Comparison of ENCODE assay signal across 8 mouse cellular contexts in genomic region chr19:18673116-18673515, GRCm38 (mm10). TPM values are rescaled to one million over a fixed set of nuclear protein-coding genes. Genes with fewer than 3 reads are reported as not detected.
A peak's percentile ranks its signal among the peaks of the same experiment; 100 is the strongest.
DNase-seq lines count a peak whose midpoint lies in the region; ATAC-seq and TF ChIP-seq lines count a peak whose summit lies in the region.

No protein-coding gene starts in this region.

- no peaks in the 10 kb centered on the region for H3K27me3 ChIP-seq in heart, embryonic 12.5 days (replicated peaks)
- no peaks in the 10 kb centered on the region for H3K27me3 ChIP-seq in ES-Bruce4 (ENCODE audit: control insufficient read depth, insufficient read depth, low read length, poor library complexity, severe bottlenecking)
- H3K27me3 ChIP-seq in forebrain, embryonic 16.5 days (replicated peaks; ENCODE audit: control insufficient read depth, insufficient read depth, low read length) = no peaks in the 10 kb centered on the region
- no peaks in the 10 kb centered on the region for H3K27me3 ChIP-seq in liver, embryonic 16.5 days (ENCODE audit: control insufficient read depth, insufficient read depth, low read depth, low read length)

- no peak overlapping the region for H3K9ac ChIP-seq in heart, embryonic 12.5 days
- H3K9ac ChIP-seq in ES-Bruce4 (ENCODE audit: low read depth, poor library complexity, severe bottlenecking) = peak overlapping the region; percentile 97
- H3K9ac ChIP-seq in forebrain, embryonic 16.5 days (replicated peaks; ENCODE audit: low read depth, low read length) = no peak overlapping the region
- H3K9ac ChIP-seq in liver, embryonic 16.5 days (ENCODE audit: low read depth, low read length) = no peak overlapping the region

- no peaks in the 10 kb centered on the region for H3K9me3 ChIP-seq in heart, embryonic 12.5 days (replicated peaks)
- no peaks in the 10 kb centered on the region for H3K9me3 ChIP-seq in ES-Bruce4 (replicated peaks; ENCODE audit: control insufficient read depth, insufficient read depth, low read length, poor library complexity, severe bottlenecking)
- no peaks in the 10 kb centered on the region for H3K9me3 ChIP-seq in forebrain, embryonic 16.5 days (ENCODE audit: control insufficient read depth, low read length)
- H3K9me3 ChIP-seq in liver, embryonic 16.5 days (replicated peaks; ENCODE audit: control insufficient read depth, low read length) = no peaks in the 10 kb centered on the region

- no peaks in the 10 kb centered on the region for H3K36me3 ChIP-seq in heart, embryonic 12.5 days
- H3K36me3 ChIP-seq in ES-Bruce4 (ENCODE audit: control insufficient read depth, insufficient read depth, low read length, poor library complexity, severe bottlenecking) = peaks cover 2% of the 10 kb centered on the region; the same call in 1 of the 2 replicates
- no peaks in the 10 kb centered on the region for H3K36me3 ChIP-seq in forebrain, embryonic 16.5 days (ENCODE audit: control insufficient read depth, insufficient read depth)
- no peaks in the 10 kb centered on the region for H3K36me3 ChIP-seq in liver, embryonic 16.5 days (ENCODE audit: control insufficient read depth, insufficient read depth)

- H3K4me1 ChIP-seq in heart, embryonic 12.5 days (replicated peaks) = peaks cover 32% of the 10 kb centered on the region
- H3K4me1 ChIP-seq in ES-Bruce4 (ENCODE audit: control insufficient read depth, insufficient read depth, low read length) = no peaks in the 10 kb centered on the region
- peaks cover 23% of the 10 kb centered on the region for H3K4me1 ChIP-seq in forebrain, embryonic 16.5 days (replicated peaks; ENCODE audit: control insufficient read depth, insufficient read depth, low read length)
- H3K4me1 ChIP-seq in liver, embryonic 16.5 days (ENCODE audit: control insufficient read depth, low read depth, low read length) = peaks cover 18% of the 10 kb centered on the region

- H3K4me2 ChIP-seq in heart, embryonic 12.5 days = peak overlapping the region; percentile 82
- peak overlapping the region; percentile 13 for H3K4me2 ChIP-seq in forebrain, embryonic 16.5 days (ENCODE audit: low read length)
- H3K4me2 ChIP-seq in liver, embryonic 16.5 days (ENCODE audit: low read depth, low read length) = peak overlapping the region; percentile 81; the same call in 1 of the 2 replicates

- 22% methylated on average over 4 of the region's 4 CpGs for WGBS in heart, embryonic 12.5 days
- WGBS in forebrain, embryonic 16.5 days = 8% methylated on average over 4 of the region's 4 CpGs
- WGBS in liver, embryonic 16.5 days (ENCODE audit: insufficient replicate concordance) = 55% methylated on average over 4 of the region's 4 CpGs

- no peak for TF ChIP-seq POLR2A in ES-Bruce4 (IDR thresholded peaks at IDR 0.05; ENCODE audit: insufficient read depth, low read length)

- H3K27ac ChIP-seq in heart, embryonic 12.5 days (ENCODE audit: poor library complexity, severe bottlenecking) = no peak overlapping the region
- H3K27ac ChIP-seq in ES-Bruce4 (ENCODE audit: insufficient read depth, low read length) = peak overlapping the region; percentile 83
- no peak overlapping the region for H3K27ac ChIP-seq in forebrain, embryonic 16.5 days (ENCODE audit: low read length)
- no peak overlapping the region for H3K27ac ChIP-seq in liver, embryonic 16.5 days (ENCODE audit: low read length)

- intact Hi-C loops in heart, postnatal 36 days (cut with DNase I) = no loop called here

- H3K4me3 ChIP-seq in heart, embryonic 12.5 days = 0 out of 2 replicates have a peak overlapping the region, but pooled peaks have one; percentile 71
- peak overlapping the region; percentile 56 for H3K4me3 ChIP-seq in ES-Bruce4 (ENCODE audit: low read depth, low read length)
- 0 out of 2 replicates have a peak overlapping the region, but pooled peaks have one; percentile 2 for H3K4me3 ChIP-seq in forebrain, embryonic 16.5 days (replicated peaks; ENCODE audit: low read length)
- H3K4me3 ChIP-seq in liver, embryonic 16.5 days (ENCODE audit: low read depth, low read length) = no peak overlapping the region

- no peak for TF ChIP-seq CTCF in ES-Bruce4 (IDR thresholded peaks at IDR 0.05; ENCODE audit: low read depth, low read length)

- no peak for DNase-seq in heart, postnatal 36 days
- no peak for DNase-seq in layer of hippocampus, postnatal 10 days (ENCODE audit: low spot score in 2 of 2)
- no peak for DNase-seq in thymus, postnatal 25 days
- no peak for DNase-seq in layer of hippocampus, postnatal 25 days (ENCODE audit: extremely low spot score in 1 of 2, low spot score in 1 of 2)

- no peak for ATAC-seq in heart, embryonic 12.5 days (ENCODE audit: insufficient number of reproducible peaks, low FRiP score)
- no peak for ATAC-seq in forebrain, embryonic 16.5 days
- ATAC-seq in liver, embryonic 16.5 days (ENCODE audit: low read depth) = no peak

- peak; percentile 64 for TF ChIP-seq EP300 in ES-Bruce4 (IDR thresholded peaks at IDR 0.05; ENCODE audit: insufficient read depth, low read depth, low read length)

RNA-seq across cellular contexts. Expression of gene Carnmt1, which starts 2.6 kb away (rescaled TPM):
- polyA plus RNA-seq in heart, embryonic 12.5 days (2016; fragmentation: Nextera tagmentation; extraction: Ambion mirVana) = 32.3 and 34.9 TPM in 2 replicates
- total RNA-seq in heart, postnatal 36 days (2021) = 10 to 100 TPM; 32.2 to 35.5 TPM
- polyA plus RNA-seq in ES-Bruce4 (2011; ENCODE audit: insufficient read depth, insufficient read length, low read depth, missing spikeins) = 40.8 and 49.5 TPM in 2 replicates
- 11.1 and 14.4 TPM in 2 replicates for polyA plus RNA-seq in forebrain, embryonic 16.5 days (2015; fragmentation: Nextera tagmentation; extraction: Ambion mirVana)
- polyA plus RNA-seq in liver, embryonic 16.5 days (2015; fragmentation: Nextera tagmentation; extraction: Ambion mirVana) = 12.0 and 12.6 TPM in 2 replicates
- 10 to 100 TPM; 11.4 to 11.6 TPM for total RNA-seq in layer of hippocampus, postnatal 10 days (2021)
- total RNA-seq in layer of hippocampus, postnatal 25 days (2021) = 10 to 100 TPM; 10.8 to 15.0 TPM

RNA-seq across cellular contexts. Expression of gene D030056L22Rik, which starts 39.9 kb away (rescaled TPM):
- polyA plus RNA-seq in heart, embryonic 12.5 days (2016; fragmentation: Nextera tagmentation; extraction: Ambion mirVana) = 29.3 and 29.8 TPM in 2 replicates
- 10 to 100 TPM in 1 of 2 experiments, 1 to 10 TPM in 1; 8.6 to 11.1 TPM for total RNA-seq in heart, postnatal 36 days (2021)
- polyA plus RNA-seq in ES-Bruce4 (2011; ENCODE audit: insufficient read depth, insufficient read length, low read depth, missing spikeins) = 49.2 and 50.0 TPM in 2 replicates
- polyA plus RNA-seq in forebrain, embryonic 16.5 days (2015; fragmentation: Nextera tagmentation; extraction: Ambion mirVana) = 58.8 and 71.4 TPM in 2 replicates
- polyA plus RNA-seq in liver, embryonic 16.5 days (2015; fragmentation: Nextera tagmentation; extraction: Ambion mirVana) = 24.2 and 26.6 TPM in 2 replicates
- total RNA-seq in layer of hippocampus, postnatal 10 days (2021) = 10 to 100 TPM; 22.9 to 23.0 TPM
- 10 to 100 TPM; 20.6 to 23.5 TPM for total RNA-seq in layer of hippocampus, postnatal 25 days (2021)

RNA-seq across cellular contexts. Expression of gene Nmrk1, which starts 41.4 kb away (rescaled TPM):
- polyA plus RNA-seq in heart, embryonic 12.5 days (2016; fragmentation: Nextera tagmentation; extraction: Ambion mirVana) = 5.7 and 6.3 TPM in 2 replicates
- 1 to 10 TPM; 2.6 to 3.0 TPM for total RNA-seq in heart, postnatal 36 days (2021)
- 15.9 and 20.4 TPM in 2 replicates for polyA plus RNA-seq in ES-Bruce4 (2011; ENCODE audit: insufficient read depth, insufficient read length, low read depth, missing spikeins)
- polyA plus RNA-seq in forebrain, embryonic 16.5 days (2015; fragmentation: Nextera tagmentation; extraction: Ambion mirVana) = 4.0 and 4.9 TPM in 2 replicates
- 5.6 and 6.1 TPM in 2 replicates for polyA plus RNA-seq in liver, embryonic 16.5 days (2015; fragmentation: Nextera tagmentation; extraction: Ambion mirVana)
- total RNA-seq in layer of hippocampus, postnatal 10 days (2021) = 1 to 10 TPM; 7.4 to 8.0 TPM
- 1 to 10 TPM; 6.5 to 7.2 TPM for total RNA-seq in layer of hippocampus, postnatal 25 days (2021)

RNA-seq across cellular contexts. Expression of gene Ostf1, which starts 41.5 kb away (rescaled TPM):
- 59.5 and 60.4 TPM in 2 replicates for polyA plus RNA-seq in heart, embryonic 12.5 days (2016; fragmentation: Nextera tagmentation; extraction: Ambion mirVana)
- 10 to 100 TPM; 37.8 to 42.5 TPM for total RNA-seq in heart, postnatal 36 days (2021)
- 79.9 and 87.0 TPM in 2 replicates for polyA plus RNA-seq in ES-Bruce4 (2011; ENCODE audit: insufficient read depth, insufficient read length, low read depth, missing spikeins)
- 31.8 and 33.1 TPM in 2 replicates for polyA plus RNA-seq in forebrain, embryonic 16.5 days (2015; fragmentation: Nextera tagmentation; extraction: Ambion mirVana)
- polyA plus RNA-seq in liver, embryonic 16.5 days (2015; fragmentation: Nextera tagmentation; extraction: Ambion mirVana) = 58.2 and 60.6 TPM in 2 replicates
- total RNA-seq in layer of hippocampus, postnatal 10 days (2021) = 10 to 100 TPM; 30.6 to 38.2 TPM
- 10 to 100 TPM; 29.2 to 30.5 TPM for total RNA-seq in layer of hippocampus, postnatal 25 days (2021)

Comparison
In these comparisons a context has a peak if more than half of its experiments do, and no peak if none do; other contexts are left out.
1. H3K4me2 ChIP-seq: peak in every context shown above with its lines; median percentile 82 in heart, embryonic 12.5 days; 81 in liver, embryonic 16.5 days; 13 in forebrain, embryonic 16.5 days.